Mouse (Mus musculus) A20 (cell line): Measurements from ENCODE around the gene Bphl.
A peak's percentile ranks its signal among the peaks of the same experiment; 100 is the strongest.
"Not testable (repeated sequence)": the region's sequence is repeated elsewhere in the genome, so short reads cannot be mapped to it uniquely, and the experiment has no call there.

ENCODE experiments used
- DNase-seq: peaks from one replicate; pipeline ENCODE4 v3.0.0-alpha.2; 2011; ENCODE audit warnings: low read depth, low spot score

Gene Bphl

GRCm38 (mm10) chr13:34051692-34052091 is 14.3 kb downstream of the Bphl start:
- peak; percentile 71 for DNase-seq

DNA sequence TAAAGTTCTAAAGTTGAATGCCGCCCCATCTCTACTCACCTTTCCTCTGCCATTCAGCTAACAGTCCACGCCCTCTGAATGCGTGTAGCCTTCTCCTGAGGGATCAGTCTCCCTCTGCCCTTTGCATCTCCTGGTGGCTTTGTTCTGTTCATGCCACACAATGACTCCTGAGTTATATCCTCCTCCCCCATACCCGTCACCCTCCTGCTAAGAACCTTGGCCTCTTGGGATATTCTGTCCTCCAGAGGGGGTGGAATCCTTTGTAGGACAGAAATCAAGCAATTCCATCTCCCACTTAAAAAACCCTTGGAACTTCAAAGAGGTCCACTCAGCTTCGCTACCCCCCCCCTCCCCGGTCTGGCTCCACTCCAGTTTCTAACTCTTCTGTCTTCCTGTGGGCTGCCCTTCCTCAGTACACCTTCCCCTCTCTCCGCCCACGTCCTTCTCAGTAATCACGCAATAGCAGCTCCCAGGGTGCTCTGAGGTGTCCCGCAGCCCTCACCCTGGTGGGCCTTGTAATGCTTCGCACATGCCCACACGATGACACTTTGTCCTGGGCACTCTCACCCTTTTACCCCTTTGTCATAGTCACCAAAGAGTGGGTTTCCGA is 16.4 kb downstream of the Bphl start:
- DNase-seq, result no peak

GRCm38 (mm10) chr13:34054391-34054790 is 17.0 kb downstream of the Bphl start:
- no peak for DNase-seq

GRCm38 (mm10) chr13:34054983-34055382 is 17.6 kb downstream of the Bphl start:
- no peak for DNase-seq

DNA sequence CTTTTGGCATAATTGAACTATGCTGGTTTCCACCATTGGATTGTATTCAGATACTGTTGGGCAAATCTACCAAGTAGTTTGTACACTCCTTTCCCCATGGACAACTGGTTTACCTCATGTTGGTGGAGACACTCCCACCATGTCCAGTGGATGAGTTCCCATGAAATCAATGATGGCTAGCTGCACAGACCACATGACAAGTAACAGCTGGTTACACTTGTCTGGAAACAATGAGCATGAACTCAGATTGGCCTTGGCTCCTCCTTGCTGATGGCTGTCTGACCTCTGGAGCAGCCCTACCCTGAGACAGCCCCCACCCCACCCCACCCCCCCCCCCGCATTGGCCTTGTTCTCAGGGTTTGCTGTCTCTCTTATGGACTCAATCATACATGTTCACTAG is 19.9 kb downstream of the Bphl start:
- no peak for DNase-seq

DNA sequence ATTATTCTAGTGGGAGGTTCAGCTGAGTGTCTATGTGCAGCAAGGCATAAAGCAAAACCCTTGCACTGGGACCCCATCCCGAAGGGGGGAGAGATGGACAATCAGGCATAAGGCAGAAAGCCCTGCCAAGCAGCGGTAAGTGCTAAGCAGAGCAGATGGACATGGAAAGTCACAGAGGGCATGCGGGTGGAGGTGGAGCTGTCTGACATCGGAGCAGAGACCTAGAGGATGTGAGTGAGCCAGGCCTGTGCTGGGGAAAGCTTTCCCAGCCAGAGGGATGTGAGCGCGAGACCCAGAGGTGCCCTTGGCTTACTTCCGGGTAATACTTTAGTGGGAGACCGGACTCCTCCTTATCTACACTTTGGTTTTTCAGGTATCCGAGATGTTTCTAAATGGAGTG is 22.7 kb downstream of the Bphl start:
- no peak for DNase-seq

- no peak for DNase-seq
Measured at GRCm38 (mm10) chr13:34062466-34062865, 25.1 kb downstream of the Bphl start.

GRCm38 (mm10) chr13:34066351-34066750 is 29.0 kb downstream of the Bphl start:
- DNase-seq, result no peak

DNA sequence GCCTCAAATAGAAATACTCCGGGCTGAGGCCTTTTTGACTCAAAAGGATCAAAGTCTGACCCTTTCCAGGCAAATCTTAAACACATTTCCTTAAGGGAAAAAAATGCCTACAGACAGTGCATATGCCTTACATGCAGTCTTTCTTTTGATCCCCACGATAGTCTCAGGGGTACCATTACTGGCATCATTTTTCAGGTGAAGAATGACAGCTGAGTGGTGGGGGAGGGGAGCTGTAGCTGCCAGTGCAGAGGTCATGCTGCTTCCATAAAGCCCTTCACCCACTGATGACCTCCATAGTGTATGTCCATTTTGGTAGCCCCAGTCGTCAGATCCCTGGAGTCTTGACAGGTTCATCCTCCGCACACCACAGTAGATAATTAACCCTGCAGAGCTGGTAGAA is 32.9 kb downstream of the Bphl start:
- no peak for DNase-seq

DNA sequence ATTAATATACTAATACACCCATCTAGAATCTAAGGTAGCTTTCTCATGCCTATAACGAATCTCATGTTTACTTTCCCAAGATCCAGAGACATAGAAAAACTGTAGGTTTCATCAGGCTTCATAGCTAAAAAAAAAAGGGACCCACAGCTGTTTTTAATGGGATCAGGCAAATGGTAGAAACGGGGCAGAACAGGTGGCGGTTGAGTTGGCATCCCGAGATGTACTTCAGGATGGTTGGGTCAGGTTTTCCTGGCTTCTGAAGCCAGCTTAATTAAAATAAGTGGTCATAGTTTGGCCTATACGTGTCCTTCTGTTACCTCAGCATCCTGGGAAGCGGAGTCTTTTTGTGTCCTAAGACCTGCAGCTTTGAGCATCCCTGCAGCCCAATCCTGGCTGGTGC is 34.4 kb downstream of the Bphl start:
- DNase-seq, result no peak

DNA sequence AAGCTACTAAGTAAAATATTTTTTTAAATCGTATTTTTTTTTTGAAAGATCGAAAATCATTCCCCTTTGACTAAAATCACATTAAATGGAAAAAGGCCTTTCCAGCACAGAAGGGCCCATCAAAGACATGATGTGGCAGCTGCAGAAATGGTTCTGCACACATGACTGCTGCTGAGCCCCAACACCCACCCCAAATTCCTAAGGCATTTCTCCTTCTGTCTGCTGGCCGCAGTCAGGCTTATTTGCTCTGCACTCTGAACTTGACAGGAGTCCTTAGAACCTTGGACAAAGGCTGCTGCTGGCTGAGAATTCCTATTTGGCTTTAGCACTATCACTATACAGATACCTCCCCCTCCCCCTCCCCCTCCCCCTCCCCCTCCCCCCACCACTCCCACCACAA is 35.5 kb downstream of the Bphl start:
- no peak for DNase-seq

DNA sequence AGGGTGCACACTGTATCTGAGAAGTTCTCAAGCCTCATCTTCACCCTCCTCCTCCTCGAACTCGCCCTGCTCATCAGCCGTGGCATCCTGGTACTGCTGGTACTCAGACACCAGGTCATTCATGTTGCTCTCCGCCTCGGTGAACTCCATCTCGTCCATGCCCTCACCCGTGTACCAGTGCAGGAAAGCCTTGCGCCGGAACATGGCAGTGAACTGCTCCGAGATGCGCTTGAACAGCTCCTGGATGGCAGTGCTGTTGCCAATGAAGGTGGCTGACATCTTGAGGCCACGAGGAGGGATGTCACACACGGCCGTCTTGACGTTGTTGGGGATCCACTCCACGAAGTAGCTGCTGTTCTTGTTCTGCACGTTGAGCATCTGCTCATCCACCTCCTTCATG is 37.0 kb downstream of the Bphl start:
- DNase-seq, result not testable (repeated sequence)

DNA sequence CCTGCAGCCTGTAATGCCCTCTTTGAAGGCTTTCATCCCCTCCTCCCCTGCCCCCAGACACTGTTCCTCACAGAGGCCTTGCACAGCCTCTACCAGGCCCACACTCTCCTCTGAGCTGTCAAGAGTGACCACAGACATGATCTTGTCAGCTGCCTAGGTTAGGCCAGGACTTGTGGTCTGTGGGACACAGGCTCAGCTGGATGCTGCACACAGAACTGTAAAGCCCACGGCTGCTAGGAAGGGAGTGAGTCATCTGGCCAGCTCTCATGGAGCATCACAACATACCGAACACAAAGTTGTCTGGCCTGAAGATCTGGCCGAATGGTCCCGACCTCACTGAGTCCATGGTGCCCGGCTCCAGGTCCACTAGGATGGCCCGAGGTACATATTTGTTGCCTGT is 38.5 kb downstream of the Bphl start:
- DNase-seq, result not testable (repeated sequence)

DNA sequence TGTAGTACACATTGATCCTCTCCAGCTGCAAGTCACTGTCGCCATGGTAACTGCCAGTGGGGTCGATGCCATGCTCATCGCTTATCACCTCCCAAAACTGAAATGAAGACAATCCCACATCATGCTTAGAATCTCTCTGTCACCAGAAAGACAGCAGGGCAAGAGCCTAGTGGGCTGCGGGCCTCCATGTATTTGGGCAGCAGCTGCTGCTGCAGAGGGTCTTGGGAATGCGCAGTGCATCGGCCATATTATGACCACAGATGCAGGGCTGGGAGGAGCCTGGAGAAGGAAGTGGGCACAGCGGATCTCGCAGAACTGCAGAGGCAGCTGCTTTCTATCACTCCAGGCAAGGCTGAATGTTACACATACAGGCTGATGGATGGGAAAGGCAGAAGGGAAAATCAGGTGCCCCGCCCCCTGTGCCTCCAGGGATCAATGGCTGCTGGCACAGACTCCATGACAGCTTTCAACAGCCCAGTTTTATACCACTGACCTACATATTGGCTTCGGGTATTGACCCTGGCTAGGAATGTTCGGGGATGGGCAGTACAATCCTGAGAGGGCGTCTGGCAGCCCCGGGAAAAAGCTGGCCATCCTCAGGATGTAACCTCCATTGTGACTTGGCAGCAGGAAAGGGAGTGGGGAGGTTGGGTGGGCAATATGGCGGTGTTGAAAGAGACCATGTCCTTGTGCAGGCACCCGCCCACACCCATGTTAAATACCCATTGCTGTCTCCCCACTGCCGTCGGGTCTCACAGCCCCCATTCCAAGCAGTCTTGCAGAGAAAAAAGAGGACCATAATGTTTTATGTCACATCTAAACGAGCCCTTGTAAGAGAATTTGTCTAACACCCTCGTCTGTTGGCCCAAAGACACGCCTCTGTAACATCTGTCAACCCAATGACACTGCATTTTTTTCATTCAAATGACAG is 39.4 kb downstream of the Bphl start:
- no peak for DNase-seq

DNA sequence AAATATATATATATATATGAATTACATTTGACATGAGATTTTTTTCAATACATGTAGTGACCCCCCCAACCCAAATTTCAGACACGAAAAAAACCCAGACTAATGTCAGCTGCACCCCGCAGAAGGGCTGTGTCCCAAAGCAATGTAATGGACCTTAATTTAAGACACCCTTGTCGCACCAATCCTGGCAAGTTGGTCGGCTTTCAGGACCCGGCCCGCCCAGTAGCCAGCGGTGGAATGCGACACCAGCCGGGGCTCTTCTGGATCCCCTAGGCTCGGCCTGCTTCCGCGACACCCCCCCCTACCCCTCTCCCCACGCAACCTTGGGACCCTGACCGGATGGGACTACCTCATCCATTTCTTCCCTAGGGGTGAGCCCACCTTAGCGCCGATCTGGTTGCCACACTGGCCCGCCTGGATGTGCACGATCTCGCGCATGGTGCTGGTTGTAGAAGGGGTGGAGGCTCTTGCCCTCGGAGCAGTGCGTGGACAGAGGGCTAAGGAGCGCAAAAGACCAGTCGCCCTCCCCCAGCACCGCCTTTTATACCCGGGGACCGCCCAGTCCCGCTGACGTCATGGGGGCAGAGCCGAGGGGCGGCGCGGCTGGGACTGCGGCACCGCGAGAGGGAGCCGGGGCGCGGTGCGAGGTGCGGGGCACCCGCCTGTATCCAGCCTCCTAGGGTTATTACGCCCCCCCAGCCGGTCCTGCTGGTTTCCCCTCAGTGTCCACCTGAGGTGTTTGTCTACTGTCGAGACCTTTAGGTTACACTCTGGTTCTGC is 40.3 kb downstream of the Bphl start, which contains the start of gene Tubb2a:
TSS of gene Tubb2a (minus strand) at position 516 of the 780 bp plus-strand sequence.
- peak; percentile 88 for DNase-seq

DNA sequence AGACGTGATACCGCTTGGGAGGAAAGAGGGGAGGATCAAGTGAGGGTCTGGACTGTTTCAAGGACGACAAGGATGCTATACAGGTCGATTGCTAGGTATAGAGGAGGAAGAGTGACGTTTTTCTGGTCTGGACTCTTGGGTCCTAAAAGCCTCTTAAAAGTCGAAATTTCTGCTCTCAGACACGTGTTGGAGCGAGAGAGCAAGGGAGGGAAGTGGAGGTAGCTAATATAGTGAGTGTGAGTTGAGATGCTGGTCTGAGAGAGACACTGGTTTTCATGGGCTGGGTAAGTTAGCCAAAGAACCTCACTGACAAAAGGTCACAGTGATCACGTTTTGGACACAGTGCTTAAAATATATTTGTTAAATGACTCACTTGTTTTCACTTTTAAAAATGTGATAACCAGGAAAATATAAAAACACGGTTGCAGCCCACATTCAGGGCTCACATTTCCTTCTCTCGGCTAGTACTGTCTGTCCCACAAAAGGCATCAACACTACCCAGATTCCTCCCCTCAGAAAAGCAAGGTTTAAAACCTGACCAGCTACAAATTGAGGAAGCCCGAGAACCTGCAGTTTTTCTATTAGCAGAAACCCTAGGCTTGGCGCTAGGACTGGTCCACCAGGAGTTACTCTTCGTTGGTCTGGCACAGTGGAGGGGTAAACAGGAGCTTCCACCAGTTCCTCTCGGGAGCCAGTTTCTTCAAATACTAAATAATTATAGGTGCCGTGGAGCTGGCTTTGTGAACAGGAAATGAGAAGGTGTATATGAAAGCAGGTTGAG is 41.3 kb downstream of the Bphl start:
- no peak for DNase-seq

DNA sequence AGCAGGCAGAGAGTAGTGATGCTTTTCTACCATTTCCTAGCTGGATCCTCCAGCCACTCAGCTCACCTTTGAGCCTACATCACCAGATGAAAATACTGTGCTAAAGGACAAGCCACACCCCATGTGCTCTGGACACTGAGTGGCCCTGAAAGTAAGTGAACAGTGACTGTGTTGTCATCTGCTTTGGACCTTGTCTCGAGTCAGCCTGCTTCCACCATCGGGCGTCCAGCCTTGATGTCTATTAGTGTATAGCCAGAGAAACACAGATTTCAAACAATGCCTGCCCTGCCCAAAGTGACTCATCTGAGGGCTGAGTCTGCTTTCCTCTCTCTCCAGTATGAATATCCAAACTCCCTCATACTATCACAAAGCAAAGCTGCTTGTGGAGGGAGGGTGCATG is 42.4 kb downstream of the Bphl start:
- DNase-seq, result no peak

GRCm38 (mm10) chr13:34081926-34082325 is 44.5 kb downstream of the Bphl start:
- DNase-seq, result no peak

DNA sequence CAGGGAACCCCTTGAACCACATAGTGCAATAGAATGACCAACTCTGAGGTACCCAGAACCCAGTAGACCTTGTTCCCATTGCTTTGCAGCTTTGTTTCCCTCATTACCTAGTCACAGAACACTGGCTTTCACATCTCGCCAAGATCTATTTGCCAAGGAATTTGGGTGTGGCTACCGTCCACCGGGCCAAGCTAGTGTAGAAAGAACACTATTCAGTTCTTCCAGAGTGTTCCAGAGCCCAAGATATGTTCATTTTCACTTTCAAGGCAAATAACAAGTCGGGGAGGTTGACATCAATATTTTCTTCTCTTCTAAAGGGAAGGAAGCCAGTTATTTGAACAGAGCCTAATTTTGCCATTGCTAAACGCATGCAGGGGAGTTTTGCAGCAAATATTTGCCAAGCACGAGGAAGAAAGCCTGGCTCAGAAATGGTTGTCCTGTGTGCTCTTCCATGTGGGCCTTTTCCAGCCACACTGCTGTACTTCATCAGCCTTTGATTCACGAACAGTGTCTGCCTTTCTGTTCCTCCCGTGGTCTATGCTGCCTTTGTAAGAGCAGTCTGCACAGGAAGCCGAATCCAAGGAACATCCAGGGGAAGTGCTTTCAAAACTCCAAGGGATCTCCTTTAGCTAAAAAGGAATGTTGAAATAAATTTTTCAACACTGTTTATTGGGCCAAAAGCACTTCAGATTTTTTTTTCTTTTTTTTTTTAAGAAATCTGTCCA is 46.8 kb downstream of the Bphl start:
- DNase-seq, result no peak

DNA sequence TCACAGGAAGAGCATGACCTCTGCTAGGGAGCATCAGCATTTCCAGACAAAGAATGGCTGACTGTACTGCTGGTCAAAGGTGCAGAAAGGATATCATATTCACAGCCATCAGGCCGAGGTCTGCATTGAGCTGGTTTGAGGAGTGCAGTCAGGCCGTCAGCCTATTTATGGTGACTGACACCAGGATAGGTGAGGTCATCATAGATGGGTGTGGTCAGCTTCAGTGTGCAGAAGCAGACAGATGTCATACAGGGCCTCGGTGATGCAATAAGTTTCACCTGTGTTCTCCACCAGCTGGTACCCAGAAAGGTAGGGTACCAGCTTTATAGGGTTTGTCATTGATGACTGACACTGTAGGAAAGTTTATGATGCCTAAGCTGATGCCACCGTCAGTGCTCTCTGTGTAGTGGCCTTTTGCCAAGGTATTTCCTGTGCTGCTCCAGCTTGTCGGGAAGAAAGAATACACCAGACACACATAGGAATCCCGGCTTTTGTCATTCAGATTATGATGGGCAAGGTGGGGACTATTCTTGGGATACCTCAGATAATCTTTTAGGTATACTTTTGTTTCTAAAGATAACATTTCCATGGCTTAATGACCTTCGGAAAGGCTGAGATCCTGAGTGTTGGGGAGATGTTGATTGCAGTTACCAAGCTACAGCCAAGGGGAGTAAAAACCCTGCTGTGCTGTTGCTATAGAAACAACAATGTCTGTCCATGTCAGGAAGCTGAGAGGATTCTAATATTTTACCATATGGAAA is 49.8 kb downstream of the Bphl start:
- DNase-seq, result no peak
